Mouse (Mus musculus): ENCODE measurements at regions not wholly inside any gene's neighbourhood (a gene's known extent, or its start where the extent isn't known, plus 50 kb on each side); places are given as distances from the start of the nearest gene placed in this dataset.

DNA sequence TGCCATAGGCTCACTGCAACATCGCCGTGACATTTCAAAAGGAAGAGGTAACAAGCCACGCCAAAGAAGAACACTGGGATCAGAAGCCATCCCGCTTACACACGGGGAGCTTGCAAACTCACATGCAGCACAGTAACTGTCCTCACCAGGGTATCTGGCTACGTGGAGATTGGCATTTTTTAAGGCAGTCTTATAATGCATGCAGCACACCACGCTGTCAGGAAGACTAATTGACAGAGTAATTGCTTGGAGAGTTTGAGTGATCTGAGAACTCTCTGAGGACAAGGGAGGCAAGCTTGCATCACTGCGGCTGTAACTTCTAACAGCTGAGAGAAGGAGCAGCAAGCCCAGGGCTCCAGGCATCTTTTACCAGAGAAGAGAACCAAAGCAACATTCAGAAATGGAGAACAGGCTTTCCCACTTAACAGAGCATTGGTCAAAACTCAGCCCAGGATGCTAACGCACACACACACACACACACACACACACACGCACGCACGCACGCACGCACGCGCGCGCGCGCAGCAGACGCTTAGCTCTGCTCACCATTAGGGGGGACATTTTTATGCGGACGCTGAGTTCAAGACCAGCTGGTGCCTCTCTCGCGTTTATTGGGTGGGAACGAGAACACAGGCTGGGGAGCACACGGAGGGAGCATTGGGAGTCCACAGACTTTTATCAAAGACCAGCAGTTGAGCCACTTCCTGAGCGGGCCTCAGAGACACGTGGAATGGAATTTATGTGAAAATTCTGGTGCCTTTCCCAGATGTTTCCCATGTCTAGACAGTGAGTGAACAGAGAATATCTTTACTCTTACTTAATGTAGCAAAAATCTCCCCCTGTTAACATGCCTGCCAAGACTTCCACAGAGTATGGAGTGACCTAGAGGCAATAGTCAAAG lies 66.6 kb downstream of the 1700129C05Rik start:
- WGBS = 26% methylated on average over 29 of the region's 29 CpGs
- Histone ChIP-seq H3K9me3 (ENCODE audit: control insufficient read depth, low read length) (no peaks in the 10 kb centered on the region), H3K4me1 (ENCODE audit: control insufficient read depth, insufficient read depth, low read length) (peaks cover 3% of the 10 kb centered on the region; the same call in 1 of the 2 replicates), H3K36me3 (ENCODE audit: control insufficient read depth, insufficient read depth, low read length) (no peaks in the 10 kb centered on the region), H3K27ac (replicated peaks; ENCODE audit: low read depth, low read length) (0 out of 2 replicates have a peak overlapping the region, but pooled peaks have one; percentile 11), H3K27me3 (replicated peaks; ENCODE audit: control insufficient read depth, insufficient read depth, low read length) (no peaks in the 10 kb centered on the region), H3K4me2 (ENCODE audit: low read depth, low read length) (peak overlapping the region; percentile 33), H3K4me3 (ENCODE audit: low read depth, low read length) (peak overlapping the region; percentile 0; the same call in 1 of the 2 replicates), H3K9ac (ENCODE audit: low read depth, low read length) (no peak overlapping the region)
- ATAC-seq (ENCODE audit: low read depth) (peak; percentile 77), DNase-seq (ENCODE audit: low spot score) (peak; percentile 64)

DNA sequence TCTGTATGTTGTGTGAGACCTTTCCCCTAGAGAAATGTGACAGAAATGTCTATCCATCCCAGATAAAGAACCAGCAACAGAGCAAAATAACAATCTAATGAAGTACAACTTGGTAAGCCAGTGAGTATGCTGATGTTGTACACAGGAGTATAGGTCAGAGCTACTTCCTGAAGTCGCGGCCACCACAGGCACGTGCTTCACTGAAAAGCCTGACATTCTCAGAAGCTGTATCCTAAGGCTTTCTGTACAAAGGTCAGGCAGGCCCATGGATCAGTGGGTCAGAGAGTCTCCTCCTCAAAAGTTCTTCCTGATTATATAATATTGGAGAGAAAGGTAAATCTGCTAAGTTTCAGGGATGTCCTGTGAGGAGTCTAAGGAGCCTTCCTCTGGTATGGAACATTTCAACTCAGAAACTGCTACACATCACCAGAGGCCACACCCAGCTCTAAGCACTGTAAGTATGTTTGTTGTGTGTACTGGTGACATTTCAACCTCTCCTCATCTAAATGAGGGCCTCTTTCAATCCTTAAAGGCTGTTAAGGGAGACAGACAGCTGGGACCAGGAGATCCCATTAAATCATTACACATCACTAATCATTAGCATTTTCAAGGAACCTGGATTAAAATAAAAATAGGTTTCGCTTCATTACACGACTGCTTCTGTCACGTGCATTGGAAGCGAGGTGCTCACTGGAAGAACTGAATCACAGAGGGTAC lies 70.2 kb downstream of the 1700129C05Rik start:
- Histone ChIP-seq H3K27me3 (replicated peaks; ENCODE audit: control insufficient read depth, insufficient read depth, low read length) (no peaks in the 10 kb centered on the region), H3K36me3 (ENCODE audit: control insufficient read depth, insufficient read depth, low read length) (no peaks in the 10 kb centered on the region), H3K4me2 (ENCODE audit: low read depth, low read length) (no peak overlapping the region), H3K9ac (ENCODE audit: low read depth, low read length) (no peak overlapping the region), H3K4me3 (ENCODE audit: low read depth, low read length) (no peak overlapping the region), H3K27ac (replicated peaks; ENCODE audit: low read depth, low read length) (no peak overlapping the region), H3K4me1 (ENCODE audit: control insufficient read depth, insufficient read depth, low read length) (peaks cover 3% of the 10 kb centered on the region; the same call in 1 of the 2 replicates), H3K9me3 (ENCODE audit: control insufficient read depth, low read length) (no peaks in the 10 kb centered on the region)
- DNase-seq (ENCODE audit: low spot score) (no peak), ATAC-seq (ENCODE audit: low read depth) (no peak)
- WGBS = 81% methylated on average over 7 of the region's 7 CpGs

DNA sequence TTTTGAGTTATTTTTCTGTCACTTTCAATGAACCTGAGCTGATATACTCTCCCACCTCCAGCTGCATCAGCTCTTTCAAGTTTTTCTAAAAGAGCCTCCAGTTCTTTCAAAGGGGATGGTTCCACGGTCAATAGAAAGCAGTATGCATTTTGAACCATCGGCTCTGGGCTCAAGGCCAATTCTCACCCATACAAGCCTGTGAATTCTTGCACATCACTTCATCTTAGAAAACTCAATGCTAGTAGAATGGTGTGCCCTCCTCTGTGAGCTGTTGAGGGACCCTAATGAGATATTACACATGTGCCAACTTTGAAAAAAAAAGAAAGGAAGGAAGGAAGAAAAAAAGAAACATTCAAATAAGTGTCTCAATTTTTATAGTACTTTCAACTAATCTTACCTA lies 72.6 kb downstream of the 1700129C05Rik start:
- Histone ChIP-seq H3K27ac (replicated peaks; ENCODE audit: low read depth, low read length) (no peak overlapping the region), H3K36me3 (ENCODE audit: control insufficient read depth, insufficient read depth, low read length) (no peaks in the 10 kb centered on the region), H3K9me3 (ENCODE audit: control insufficient read depth, low read length) (no peaks in the 10 kb centered on the region), H3K4me2 (ENCODE audit: low read depth, low read length) (no peak overlapping the region), H3K4me1 (ENCODE audit: control insufficient read depth, insufficient read depth, low read length) (no peaks in the 10 kb centered on the region), H3K4me3 (ENCODE audit: low read depth, low read length) (no peak overlapping the region), H3K9ac (ENCODE audit: low read depth, low read length) (no peak overlapping the region), H3K27me3 (replicated peaks; ENCODE audit: control insufficient read depth, insufficient read depth, low read length) (no peaks in the 10 kb centered on the region)
- DNase-seq (ENCODE audit: low spot score) (no peak), ATAC-seq (ENCODE audit: low read depth) (no peak)
- 72% methylated on average over 2 of the region's 2 CpGs for WGBS

DNA sequence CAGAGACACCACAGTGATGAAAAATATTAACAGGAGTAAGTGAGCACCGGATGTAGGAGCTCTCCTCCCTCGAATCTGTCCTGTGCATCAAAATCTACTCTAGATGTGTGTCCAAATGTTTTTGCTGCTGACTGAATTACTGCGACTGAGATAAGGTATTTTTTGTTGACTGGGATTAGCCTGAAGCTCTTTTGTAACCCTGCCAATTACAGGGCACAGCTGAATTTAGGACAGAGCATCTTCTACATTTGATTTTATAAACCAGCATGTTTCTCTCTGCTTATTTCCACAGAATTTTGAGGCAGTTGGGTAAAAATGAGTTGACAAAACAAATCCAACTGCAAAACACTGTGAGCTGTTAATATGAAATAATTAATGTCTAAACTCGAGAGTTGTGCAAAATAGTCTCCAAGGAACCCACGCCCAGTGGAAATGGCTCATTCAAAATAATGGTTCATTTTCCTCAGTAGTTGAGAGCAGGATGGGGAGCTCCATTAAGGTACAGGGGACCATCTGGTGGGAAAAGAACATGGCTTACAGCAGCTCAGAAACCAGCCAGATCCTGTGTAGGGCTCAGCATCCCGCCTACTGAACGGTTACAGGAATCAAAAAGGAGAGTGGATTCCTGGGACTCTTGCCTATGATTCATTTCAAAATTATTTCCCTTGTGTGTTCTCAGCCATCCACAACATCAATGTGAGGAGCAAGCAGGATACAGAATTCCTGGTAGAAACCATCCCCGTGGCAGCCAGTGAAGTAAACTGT lies 76.1 kb downstream of the 1700129C05Rik start:
- H3K9ac ChIP-seq (ENCODE audit: low read depth, low read length) = no peak overlapping the region
- ATAC-seq (ENCODE audit: low read depth) (no peak), DNase-seq (ENCODE audit: low spot score) (no peak)
- no peak overlapping the region for H3K4me3 ChIP-seq (ENCODE audit: low read depth, low read length)
- 59% methylated on average over 8 of the region's 8 CpGs for WGBS
- no peak overlapping the region for H3K4me2 ChIP-seq (ENCODE audit: low read depth, low read length)
- no peaks in the 10 kb centered on the region for H3K9me3 ChIP-seq (ENCODE audit: control insufficient read depth, low read length)
- H3K27ac ChIP-seq (replicated peaks; ENCODE audit: low read depth, low read length) = no peak overlapping the region
- H3K36me3 ChIP-seq (ENCODE audit: control insufficient read depth, insufficient read depth, low read length) = no peaks in the 10 kb centered on the region
- no peaks in the 10 kb centered on the region for H3K27me3 ChIP-seq (replicated peaks; ENCODE audit: control insufficient read depth, insufficient read depth, low read length)
- H3K4me1 ChIP-seq (ENCODE audit: control insufficient read depth, insufficient read depth, low read length) = no peaks in the 10 kb centered on the region

DNA sequence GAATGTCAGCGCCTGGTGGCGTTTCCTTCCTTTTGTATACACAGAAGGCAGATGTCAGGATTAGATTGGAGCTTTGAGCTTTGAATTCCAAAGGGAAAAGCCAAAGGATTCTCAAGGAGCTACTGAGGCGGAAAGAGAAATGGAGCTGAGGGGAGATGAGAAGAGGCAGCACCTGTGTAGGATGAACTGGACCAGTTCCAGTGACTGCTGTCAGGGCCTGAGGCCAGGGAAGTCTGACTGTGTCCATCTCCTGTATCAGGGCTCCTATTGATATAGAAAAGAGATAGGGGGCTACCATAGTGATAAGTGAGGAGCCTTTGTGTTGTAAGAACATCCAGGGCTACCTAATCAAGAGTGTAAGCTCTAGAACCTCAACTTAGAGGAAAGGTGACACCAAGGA lies 79.5 kb downstream of the 1700129C05Rik start:
- Histone ChIP-seq H3K4me2 (ENCODE audit: low read depth, low read length) (no peak overlapping the region), H3K9me3 (ENCODE audit: control insufficient read depth, low read length) (no peaks in the 10 kb centered on the region), H3K9ac (ENCODE audit: low read depth, low read length) (no peak overlapping the region), H3K36me3 (ENCODE audit: control insufficient read depth, insufficient read depth, low read length) (no peaks in the 10 kb centered on the region), H3K27ac (replicated peaks; ENCODE audit: low read depth, low read length) (no peak overlapping the region), H3K27me3 (replicated peaks; ENCODE audit: control insufficient read depth, insufficient read depth, low read length) (no peaks in the 10 kb centered on the region), H3K4me3 (ENCODE audit: low read depth, low read length) (no peak overlapping the region), H3K4me1 (ENCODE audit: control insufficient read depth, insufficient read depth, low read length) (no peaks in the 10 kb centered on the region)
- no peak for ATAC-seq (ENCODE audit: low read depth)
- 73% methylated on average over 3 of the region's 3 CpGs for WGBS
- no peak for DNase-seq (ENCODE audit: low spot score)

DNA sequence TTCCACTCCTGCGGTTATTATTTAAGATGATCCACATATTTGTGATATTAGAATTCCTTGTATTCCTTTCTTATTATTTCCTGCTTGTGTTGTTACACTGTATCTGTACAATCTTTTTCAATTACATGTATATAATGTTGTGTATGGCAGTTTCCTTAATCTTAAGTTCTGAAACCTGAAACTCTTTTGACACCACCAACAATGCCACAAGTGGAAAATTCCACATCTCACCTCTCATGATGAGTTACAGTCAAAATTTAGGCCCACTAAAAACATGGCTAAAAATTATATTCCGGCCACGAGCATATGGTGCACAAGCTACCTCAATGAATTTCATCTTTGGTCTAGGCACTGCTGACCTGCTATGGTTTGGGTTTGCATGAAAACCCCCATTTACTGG lies 85.9 kb downstream of the 1700129C05Rik start:
- Histone ChIP-seq H3K9ac (ENCODE audit: low read depth, low read length) (no peak overlapping the region), H3K27me3 (replicated peaks; ENCODE audit: control insufficient read depth, insufficient read depth, low read length) (no peaks in the 10 kb centered on the region), H3K27ac (replicated peaks; ENCODE audit: low read depth, low read length) (no peak overlapping the region), H3K4me1 (ENCODE audit: control insufficient read depth, insufficient read depth, low read length) (no peaks in the 10 kb centered on the region), H3K9me3 (ENCODE audit: control insufficient read depth, low read length) (no peaks in the 10 kb centered on the region), H3K4me2 (ENCODE audit: low read depth, low read length) (no peak overlapping the region), H3K4me3 (ENCODE audit: low read depth, low read length) (no peak overlapping the region), H3K36me3 (ENCODE audit: control insufficient read depth, insufficient read depth, low read length) (no peaks in the 10 kb centered on the region)
- ATAC-seq (ENCODE audit: low read depth) = no peak
- 91% methylated on average over 3 of the region's 3 CpGs for WGBS
- DNase-seq (ENCODE audit: low spot score) = no peak

- Histone ChIP-seq H3K9me3 (ENCODE audit: control insufficient read depth, low read length) (no peaks in the 10 kb centered on the region), H3K36me3 (ENCODE audit: control insufficient read depth, insufficient read depth, low read length) (no peaks in the 10 kb centered on the region), H3K4me1 (ENCODE audit: control insufficient read depth, insufficient read depth, low read length) (no peaks in the 10 kb centered on the region), H3K9ac (ENCODE audit: low read depth, low read length) (no peak overlapping the region), H3K4me2 (ENCODE audit: low read depth, low read length) (no peak overlapping the region), H3K27ac (replicated peaks; ENCODE audit: low read depth, low read length) (no peak overlapping the region), H3K27me3 (replicated peaks; ENCODE audit: control insufficient read depth, insufficient read depth, low read length) (no peaks in the 10 kb centered on the region), H3K4me3 (ENCODE audit: low read depth, low read length) (no peak overlapping the region)
- 87% methylated on average over 3 of the region's 3 CpGs for WGBS
- DNase-seq (ENCODE audit: low spot score) (no peak), ATAC-seq (ENCODE audit: low read depth) (no peak)
Observed at GRCm38 (mm10) chr14:59055283-59055682, 87.4 kb downstream of the 1700129C05Rik start.

- 82% methylated on average over 3 of the region's 3 CpGs for WGBS
Observed at GRCm38 (mm10) chr14:59052421-59052820, 90.3 kb downstream of the 1700129C05Rik start.

More at GRCm38 (mm10) chr14:59052421-59052820, 90.3 kb downstream of the 1700129C05Rik start:
- Histone ChIP-seq H3K9ac (ENCODE audit: low read depth, low read length) (no peak overlapping the region), H3K4me3 (ENCODE audit: low read depth, low read length) (no peak overlapping the region), H3K36me3 (ENCODE audit: control insufficient read depth, insufficient read depth, low read length) (no peaks in the 10 kb centered on the region), H3K4me1 (ENCODE audit: control insufficient read depth, insufficient read depth, low read length) (no peaks in the 10 kb centered on the region), H3K9me3 (ENCODE audit: control insufficient read depth, low read length) (0 out of 2 replicates have a peak, but pooled peaks cover 3% of the 10 kb centered on the region), H3K27ac (replicated peaks; ENCODE audit: low read depth, low read length) (no peak overlapping the region), H3K27me3 (replicated peaks; ENCODE audit: control insufficient read depth, insufficient read depth, low read length) (no peaks in the 10 kb centered on the region), H3K4me2 (ENCODE audit: low read depth, low read length) (no peak overlapping the region)
- ATAC-seq (ENCODE audit: low read depth) = no peak
- DNase-seq (ENCODE audit: low spot score) = no peak

Data from embryonic facial prominence, embryonic 14.5 days (tissue).